Mouse (Mus musculus): ENCODE data around the gene Ylpm1. TPM values are rescaled to one million over a fixed set of nuclear protein-coding genes. Genes with fewer than 3 reads are reported as not detected.

Gene Ylpm1
- polyA plus RNA-seq (2014; fragmentation: Nextera tagmentation; extraction: Ambion mirVana), result 49.2 and 51.2 TPM in 2 replicates

DNA sequence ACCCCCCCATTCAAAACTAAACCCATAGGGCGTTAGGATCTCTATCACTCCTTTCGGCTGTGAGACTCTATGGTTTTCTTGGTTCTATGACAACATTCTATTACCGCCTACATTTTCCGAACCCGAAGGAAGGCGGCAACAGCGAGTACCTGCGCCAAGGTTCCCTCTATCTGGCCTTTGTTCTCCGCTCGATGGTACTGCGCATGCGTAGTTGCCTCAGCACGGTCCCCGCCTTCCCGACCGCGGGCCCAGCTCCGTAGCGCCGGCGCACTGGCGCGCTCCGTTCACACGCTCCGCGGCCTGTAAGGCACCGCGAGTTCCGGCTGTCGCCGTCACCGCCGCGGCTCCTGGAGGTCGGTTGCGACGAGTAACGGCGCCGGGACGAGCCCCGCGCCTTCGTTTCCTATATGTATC, at the start of gene Ylpm1:
Ylpm1 (plus strand) TSS at position 239 of the 414 bp plus-strand sequence.
- peak within 1 kb of the TSS; percentile 95 for H3K4me2 ChIP-seq (ENCODE audit: low read depth, severe bottlenecking)
- H3K27me3 ChIP-seq (ENCODE audit: control insufficient read depth, insufficient read depth, low read length), result no peaks in the 10 kb centered on the region
- H3K9ac ChIP-seq (ENCODE audit: low read length), result peak within 1 kb of the TSS; percentile 99
- peaks cover 3% of the 10 kb centered on the region; the same call in 1 of the 2 replicates for H3K4me1 ChIP-seq (ENCODE audit: control insufficient read depth, insufficient read depth, low read length)
- peak; percentile 98 for DNase-seq (ENCODE audit: low spot score)
- WGBS, result under 1% methylated on average over 45 of the region's 45 CpGs
- peak within 1 kb of the TSS; percentile 14; the same call in 1 of the 2 replicates for H3K27ac ChIP-seq (replicated peaks; ENCODE audit: low read depth, low read length)
- no peaks in the 10 kb centered on the region for H3K9me3 ChIP-seq (ENCODE audit: control insufficient read depth, low read length)
- H3K4me3 ChIP-seq (ENCODE audit: low read depth, low read length), result peak within 1 kb of the TSS; percentile 98
- ATAC-seq (ENCODE audit: insufficient number of reproducible peaks, low FRiP score, low TSS enrichment, low read depth), result peak; percentile 95
- no peaks in the 10 kb centered on the region for H3K36me3 ChIP-seq (ENCODE audit: control insufficient read depth, insufficient read depth, low read length)

DNA sequence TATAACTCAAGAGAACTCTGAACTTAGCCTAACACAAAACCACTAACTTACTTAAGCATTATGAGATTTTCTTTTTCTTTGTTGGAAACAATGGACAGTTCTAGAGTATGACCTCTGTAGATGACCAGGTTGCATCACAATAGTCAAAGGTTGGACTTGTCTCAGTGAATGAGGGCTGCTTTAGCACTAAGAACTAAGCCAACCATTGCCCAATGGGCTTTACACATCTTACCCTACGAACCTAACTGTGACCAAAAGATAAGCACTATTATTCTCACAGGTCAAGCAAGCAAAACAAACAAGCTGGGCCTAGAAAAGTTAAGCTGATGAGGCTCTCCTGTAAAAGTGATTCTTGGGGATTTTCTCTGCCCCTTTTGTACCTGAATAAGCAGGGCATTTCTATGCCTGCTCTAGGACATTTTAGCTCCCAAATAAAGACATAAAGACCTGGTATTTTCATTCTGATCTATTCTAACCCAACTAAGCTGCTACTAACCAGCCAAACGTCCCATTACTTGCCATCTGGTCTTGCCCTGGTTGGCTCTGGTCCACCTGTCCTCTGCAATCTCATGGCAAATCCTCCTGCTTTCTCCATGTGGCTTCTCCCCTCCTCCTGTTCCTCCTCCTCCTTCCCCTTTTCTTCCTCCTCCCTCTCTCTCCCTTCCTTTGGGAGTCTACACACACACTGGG, 48.1 kb upstream of the Ylpm1 start:
- H3K4me1 ChIP-seq (ENCODE audit: control insufficient read depth, insufficient read depth, low read length), result no peaks in the 10 kb centered on the region
- DNase-seq (ENCODE audit: low spot score) (no peak), ATAC-seq (ENCODE audit: insufficient number of reproducible peaks, low FRiP score, low TSS enrichment, low read depth) (no peak)
- H3K27ac ChIP-seq (replicated peaks; ENCODE audit: low read depth, low read length), result no peak overlapping the region
- H3K9me3 ChIP-seq (ENCODE audit: control insufficient read depth, low read length), result no peaks in the 10 kb centered on the region
- H3K9ac ChIP-seq (ENCODE audit: low read length), result no peak overlapping the region
- WGBS, result 76% methylated on average over 2 of the region's 2 CpGs
- H3K4me3 ChIP-seq (ENCODE audit: low read depth, low read length), result no peak overlapping the region
- no peak overlapping the region for H3K4me2 ChIP-seq (ENCODE audit: low read depth, severe bottlenecking)
- no peaks in the 10 kb centered on the region for H3K27me3 ChIP-seq (ENCODE audit: control insufficient read depth, insufficient read depth, low read length)
- peaks cover 2% of the 10 kb centered on the region; the same call in 1 of the 2 replicates for H3K36me3 ChIP-seq (ENCODE audit: control insufficient read depth, insufficient read depth, low read length)

DNA sequence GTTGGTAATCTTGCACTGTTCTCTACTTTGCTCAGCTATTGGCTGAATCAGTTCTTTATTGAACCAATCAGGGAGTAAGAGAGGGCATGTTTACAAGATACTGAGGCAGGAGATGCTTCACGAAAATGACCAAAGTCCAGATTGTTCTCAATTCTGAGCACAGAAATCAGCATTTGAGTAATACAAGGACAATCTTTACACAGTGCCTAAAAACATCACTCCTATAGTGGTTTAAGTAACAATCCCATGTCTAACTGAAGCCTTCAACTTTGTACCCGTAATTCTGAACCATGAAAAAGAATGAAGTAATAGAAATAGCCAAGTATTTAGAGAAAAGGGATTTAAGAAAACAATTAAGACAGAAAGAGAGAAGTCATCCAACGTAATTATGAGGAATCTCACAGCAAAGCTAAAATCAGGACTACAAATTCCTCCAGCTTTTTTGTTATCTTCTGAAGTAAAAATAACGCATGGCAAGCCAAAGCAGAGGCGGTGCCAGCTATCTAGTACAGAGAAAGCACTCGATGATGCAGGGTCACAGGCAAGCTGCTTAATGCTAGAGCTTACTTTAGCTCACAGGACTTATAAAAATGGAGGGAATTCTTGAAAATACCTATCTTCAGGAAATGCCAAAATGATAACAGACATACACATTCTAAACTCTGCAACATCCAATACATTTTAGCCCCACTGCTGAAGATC, 47.4 kb upstream of the Ylpm1 start:
- Histone ChIP-seq H3K4me2 (ENCODE audit: low read depth, severe bottlenecking) (no peak overlapping the region), H3K9me3 (ENCODE audit: control insufficient read depth, low read length) (no peaks in the 10 kb centered on the region), H3K9ac (ENCODE audit: low read length) (no peak overlapping the region), H3K4me1 (ENCODE audit: control insufficient read depth, insufficient read depth, low read length) (no peaks in the 10 kb centered on the region), H3K36me3 (ENCODE audit: control insufficient read depth, insufficient read depth, low read length) (no peaks in the 10 kb centered on the region; the same call in 1 of the 2 replicates), H3K4me3 (ENCODE audit: low read depth, low read length) (no peak overlapping the region), H3K27me3 (ENCODE audit: control insufficient read depth, insufficient read depth, low read length) (no peaks in the 10 kb centered on the region), H3K27ac (replicated peaks; ENCODE audit: low read depth, low read length) (no peak overlapping the region)
- ATAC-seq (ENCODE audit: insufficient number of reproducible peaks, low FRiP score, low TSS enrichment, low read depth) (no peak), DNase-seq (ENCODE audit: low spot score) (no peak)
- WGBS, result 91% methylated on average over 6 of the region's 6 CpGs

DNA sequence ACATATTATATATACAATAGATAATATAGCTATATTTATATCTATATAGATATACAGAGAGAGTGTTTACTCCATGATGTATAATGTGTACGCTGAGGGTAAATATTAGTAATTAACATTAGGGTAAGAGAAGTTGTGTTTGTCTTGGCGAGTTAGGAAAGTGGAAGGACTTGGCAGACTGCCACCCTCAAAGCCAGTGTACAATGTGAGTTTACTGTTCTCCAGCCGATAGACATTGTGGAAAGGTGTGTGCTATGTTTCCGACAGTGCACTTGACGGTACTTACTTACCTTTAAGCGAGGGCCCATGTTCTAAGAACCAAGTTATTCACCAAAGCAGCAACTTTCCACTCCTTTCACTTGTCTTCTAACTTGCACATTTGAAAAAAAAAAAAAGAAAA, 45.4 kb upstream of the Ylpm1 start:
- DNase-seq (ENCODE audit: low spot score) (no peak), ATAC-seq (ENCODE audit: insufficient number of reproducible peaks, low FRiP score, low TSS enrichment, low read depth) (no peak)
- Histone ChIP-seq H3K9ac (ENCODE audit: low read length) (no peak overlapping the region), H3K4me1 (ENCODE audit: control insufficient read depth, insufficient read depth, low read length) (no peaks in the 10 kb centered on the region), H3K27ac (replicated peaks; ENCODE audit: low read depth, low read length) (no peak overlapping the region), H3K27me3 (ENCODE audit: control insufficient read depth, insufficient read depth, low read length) (no peaks in the 10 kb centered on the region), H3K9me3 (ENCODE audit: control insufficient read depth, low read length) (no peaks in the 10 kb centered on the region), H3K4me2 (ENCODE audit: low read depth, severe bottlenecking) (no peak overlapping the region), H3K36me3 (ENCODE audit: control insufficient read depth, insufficient read depth, low read length) (no peaks in the 10 kb centered on the region), H3K4me3 (ENCODE audit: low read depth, low read length) (no peak overlapping the region)
- WGBS, result 93% methylated on average over 6 of the region's 6 CpGs

DNA sequence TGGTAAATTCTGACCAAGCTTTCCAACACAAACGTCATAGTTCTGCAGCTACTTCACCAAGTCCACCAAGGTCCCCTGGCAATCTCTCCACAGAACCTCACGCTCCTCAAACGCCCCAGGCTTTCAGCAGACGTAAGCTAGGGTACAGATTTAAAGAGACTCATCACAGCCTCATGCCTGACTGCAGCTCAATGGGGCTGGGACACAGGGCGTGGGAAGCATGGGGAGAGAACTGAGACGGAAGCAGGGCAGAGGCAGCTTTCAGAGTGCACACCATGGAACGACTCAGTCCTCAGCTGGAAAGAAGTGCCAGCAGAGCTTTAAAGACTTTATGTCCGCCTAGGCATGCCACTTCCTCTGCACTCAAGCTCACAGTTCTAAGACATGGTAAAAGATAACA, 44.6 kb upstream of the Ylpm1 start:
- Histone ChIP-seq H3K27me3 (ENCODE audit: control insufficient read depth, insufficient read depth, low read length) (no peaks in the 10 kb centered on the region), H3K27ac (replicated peaks; ENCODE audit: low read depth, low read length) (no peak overlapping the region), H3K4me3 (ENCODE audit: low read depth, low read length) (no peak overlapping the region), H3K9me3 (ENCODE audit: control insufficient read depth, low read length) (no peaks in the 10 kb centered on the region), H3K36me3 (ENCODE audit: control insufficient read depth, insufficient read depth, low read length) (no peaks in the 10 kb centered on the region), H3K9ac (ENCODE audit: low read length) (no peak overlapping the region), H3K4me2 (ENCODE audit: low read depth, severe bottlenecking) (no peak overlapping the region), H3K4me1 (ENCODE audit: control insufficient read depth, insufficient read depth, low read length) (no peaks in the 10 kb centered on the region)
- DNase-seq (ENCODE audit: low spot score) (no peak), ATAC-seq (ENCODE audit: insufficient number of reproducible peaks, low FRiP score, low TSS enrichment, low read depth) (no peak)
- 78% methylated on average over 8 of the region's 8 CpGs for WGBS

DNA sequence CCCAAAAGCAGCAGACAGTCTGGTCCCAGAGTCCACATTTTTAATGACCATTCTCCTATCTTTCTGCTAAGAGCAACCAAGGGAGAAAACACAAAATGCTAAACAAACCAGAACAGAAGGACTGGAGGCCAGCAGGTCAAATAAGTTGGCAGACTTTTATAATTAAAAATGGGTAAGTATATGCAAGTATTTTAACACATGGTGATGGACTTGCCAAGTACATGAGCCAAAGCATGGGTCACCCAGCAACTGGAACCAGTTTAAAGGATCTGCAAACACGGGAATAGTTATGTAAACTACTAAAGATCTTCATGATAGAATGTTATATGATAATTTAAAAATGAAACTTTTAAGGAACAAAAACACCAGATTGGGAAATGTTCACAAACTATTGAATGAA, 43.8 kb upstream of the Ylpm1 start:
- Histone ChIP-seq H3K9ac (ENCODE audit: low read length) (no peak overlapping the region), H3K4me3 (ENCODE audit: low read depth, low read length) (no peak overlapping the region), H3K27me3 (ENCODE audit: control insufficient read depth, insufficient read depth, low read length) (no peaks in the 10 kb centered on the region), H3K9me3 (ENCODE audit: control insufficient read depth, low read length) (no peaks in the 10 kb centered on the region), H3K36me3 (ENCODE audit: control insufficient read depth, insufficient read depth, low read length) (no peaks in the 10 kb centered on the region), H3K27ac (replicated peaks; ENCODE audit: low read depth, low read length) (no peak overlapping the region), H3K4me2 (ENCODE audit: low read depth, severe bottlenecking) (no peak overlapping the region), H3K4me1 (ENCODE audit: control insufficient read depth, insufficient read depth, low read length) (no peaks in the 10 kb centered on the region)
- ATAC-seq (ENCODE audit: insufficient number of reproducible peaks, low FRiP score, low TSS enrichment, low read depth) (no peak), DNase-seq (ENCODE audit: low spot score) (no peak)
- WGBS, result 71% methylated on average over 1 of the region's 1 CpGs

DNA sequence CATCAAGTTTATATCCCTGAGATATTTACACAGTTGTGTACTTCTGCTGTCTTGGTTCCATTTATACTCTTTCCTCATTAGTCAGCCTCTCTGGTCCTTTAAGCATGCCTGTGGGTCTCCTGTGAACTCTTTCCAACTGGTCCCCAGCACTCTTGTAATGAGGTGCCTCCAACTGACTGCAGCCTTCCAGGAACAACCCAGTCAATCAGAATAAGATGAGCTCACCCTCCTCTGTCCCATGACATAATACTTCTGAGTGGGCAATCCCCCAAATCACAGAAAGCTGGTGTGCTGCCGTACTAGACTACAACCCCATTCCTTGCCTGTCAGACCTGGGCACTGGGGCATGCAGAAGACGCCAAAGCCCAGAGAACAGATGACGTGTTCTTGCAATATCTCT, 39.8 kb upstream of the Ylpm1 start:
- DNase-seq (ENCODE audit: low spot score) (no peak), ATAC-seq (ENCODE audit: insufficient number of reproducible peaks, low FRiP score, low TSS enrichment, low read depth) (no peak)
- Histone ChIP-seq H3K9ac (ENCODE audit: low read length) (no peak overlapping the region), H3K4me1 (ENCODE audit: control insufficient read depth, insufficient read depth, low read length) (no peaks in the 10 kb centered on the region), H3K4me2 (ENCODE audit: low read depth, severe bottlenecking) (no peak overlapping the region), H3K4me3 (ENCODE audit: low read depth, low read length) (no peak overlapping the region), H3K27ac (replicated peaks; ENCODE audit: low read depth, low read length) (no peak overlapping the region), H3K9me3 (ENCODE audit: control insufficient read depth, low read length) (no peaks in the 10 kb centered on the region), H3K36me3 (ENCODE audit: control insufficient read depth, insufficient read depth, low read length) (0 out of 2 replicates have a peak, but pooled peaks cover 2% of the 10 kb centered on the region), H3K27me3 (ENCODE audit: control insufficient read depth, insufficient read depth, low read length) (no peaks in the 10 kb centered on the region)
- 91% methylated on average over 3 of the region's 3 CpGs for WGBS

DNA sequence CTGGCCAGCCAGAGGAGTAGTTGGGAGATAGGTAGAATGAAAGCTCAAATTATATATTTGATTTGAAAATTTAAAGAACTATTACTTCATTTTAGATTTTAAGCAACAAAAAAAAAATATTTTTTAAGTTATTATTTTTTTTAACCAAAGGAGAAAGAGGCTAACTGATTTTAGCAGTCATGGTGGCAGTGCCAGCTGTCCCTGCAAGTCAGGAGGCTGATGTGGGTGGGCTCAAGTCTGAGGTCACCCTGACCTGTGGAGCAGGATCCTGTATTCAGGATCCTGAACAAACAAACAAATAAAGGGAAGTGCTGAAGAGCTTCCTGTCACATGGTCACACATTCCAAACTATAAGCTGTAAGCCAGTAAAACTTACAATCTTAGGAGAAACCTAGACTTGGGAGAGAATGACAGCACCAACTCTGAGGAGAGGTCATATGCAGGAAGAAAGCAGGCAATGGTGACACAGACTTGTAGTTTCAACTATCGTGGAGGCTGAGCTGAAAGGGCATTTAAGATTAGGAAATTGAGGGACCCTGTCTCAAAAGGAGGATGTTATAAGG, 37.2 kb upstream of the Ylpm1 start:
- Histone ChIP-seq H3K36me3 (ENCODE audit: control insufficient read depth, insufficient read depth, low read length) (0 out of 2 replicates have a peak, but pooled peaks cover 2% of the 10 kb centered on the region), H3K4me3 (ENCODE audit: low read depth, low read length) (no peak overlapping the region), H3K4me1 (ENCODE audit: control insufficient read depth, insufficient read depth, low read length) (no peaks in the 10 kb centered on the region), H3K4me2 (ENCODE audit: low read depth, severe bottlenecking) (no peak overlapping the region), H3K27me3 (ENCODE audit: control insufficient read depth, insufficient read depth, low read length) (no peaks in the 10 kb centered on the region), H3K9ac (ENCODE audit: low read length) (no peak overlapping the region), H3K27ac (replicated peaks; ENCODE audit: low read depth, low read length) (no peak overlapping the region), H3K9me3 (ENCODE audit: control insufficient read depth, low read length) (no peaks in the 10 kb centered on the region)
- 94% methylated on average over 1 of the region's 1 CpGs for WGBS
- DNase-seq (ENCODE audit: low spot score), result no peak
- ATAC-seq (ENCODE audit: insufficient number of reproducible peaks, low FRiP score, low TSS enrichment, low read depth), result no peak
